Mouse (Mus musculus) ES-Bruce4 (cell line): ENCODE results near the gene Rnf25. TPM values are rescaled to one million over a fixed set of nuclear protein-coding genes. Genes with fewer than 3 reads are reported as not detected.
A peak's percentile ranks its signal among the peaks of the same experiment; 100 is the strongest.

Experiments
- H3K27ac ChIP-seq: 2 replicates; pipeline ENCODE4 v1.5.1; 2012; ENCODE audit warnings: low read length, inconsistent platforms; ENCODE audit not compliant: insufficient read depth
- H3K27me3 ChIP-seq: 2 replicates; pipeline ENCODE4 v1.6.1; 2012; ENCODE audit warnings: mild to moderate bottlenecking, low read length, inconsistent platforms; ENCODE audit not compliant: control insufficient read depth, poor library complexity, insufficient read depth, severe bottlenecking
- H3K36me3 ChIP-seq: 2 replicates; pipeline ENCODE4 v1.6.1; 2012; ENCODE audit warnings: inconsistent platforms, mild to moderate bottlenecking, low read length, moderate library complexity; ENCODE audit not compliant: control insufficient read depth, poor library complexity, insufficient read depth, severe bottlenecking
- H3K4me1 ChIP-seq: one replicate; pipeline ENCODE4 v1.8.1; 2011; ENCODE audit warnings: low read length; ENCODE audit not compliant: control insufficient read depth, insufficient read depth
- H3K4me3 ChIP-seq: 2 replicates; pipeline ENCODE4 v1.5.1; 2011; ENCODE audit warnings: low read depth, mild to moderate bottlenecking, low read length
- H3K9ac ChIP-seq: 2 replicates; pipeline ENCODE4 v1.6.1; 2012; ENCODE audit warnings: low read depth, mild to moderate bottlenecking, inconsistent platforms; ENCODE audit not compliant: poor library complexity, severe bottlenecking
- H3K9me3 ChIP-seq: replicated peaks from 2 replicates; pipeline ENCODE4 v1.6.1; 2012; ENCODE audit warnings: mild to moderate bottlenecking, low read length, inconsistent platforms; ENCODE audit not compliant: control insufficient read depth, poor library complexity, insufficient read depth, severe bottlenecking
- CTCF ChIP-seq: IDR thresholded peaks from one replicate; pipeline ENCODE4 v1.8.1; 2011; ENCODE audit warnings: low read depth, low read length
- EP300 ChIP-seq: IDR thresholded peaks from 2 replicates; pipeline ENCODE4 v1.6.1; 2011; ENCODE audit warnings: low read depth, low read length; ENCODE audit not compliant: insufficient read depth
- POLR2A ChIP-seq: IDR thresholded peaks from one replicate; pipeline ENCODE4 v1.8.1; 2011; ENCODE audit warnings: low read length; ENCODE audit not compliant: insufficient read depth
- polyA plus RNA-seq: library from polyadenylated mRNA; stranded (reverse); fragments of >200 nt; gene quantifications from 2 replicates; pipeline ENCODE4 v1.2.4, GENCODE M21; 2011; ENCODE audit warnings: low read depth; ENCODE audit not compliant: missing spikeins, insufficient read depth, insufficient read length

Gene Rnf25
- polyA plus RNA-seq, 1 experiment = 39.6 TPM

GRCm38 (mm10) chr1:74624183-74624582, 23.0 kb upstream of the Rnf25 start:
- Histone ChIP-seq H3K9ac (no peak overlapping the region), H3K4me1 (no peaks in the 10 kb centered on the region), H3K9me3 (no peaks in the 10 kb centered on the region), H3K4me3 (no peak overlapping the region), H3K36me3 (no peaks in the 10 kb centered on the region), H3K27ac (no peak overlapping the region), H3K27me3 (no peaks in the 10 kb centered on the region)
- TF ChIP-seq EP300 (no peak), CTCF (no peak), POLR2A (no peak)

- Histone ChIP-seq H3K4me3 (peak overlapping the region; percentile 99), H3K36me3 (peaks cover 20% of the 10 kb centered on the region), H3K9me3 (no peaks in the 10 kb centered on the region), H3K4me1 (no peaks in the 10 kb centered on the region), H3K27me3 (no peaks in the 10 kb centered on the region), H3K27ac (no peak overlapping the region), H3K9ac (peak overlapping the region; percentile 64)
- TF ChIP-seq CTCF = no peak
- TF ChIP-seq EP300 = no peak
- TF ChIP-seq POLR2A = no peak
Measured at GRCm38 (mm10) chr1:74600501-74601266, 513 bp downstream of the Rnf25 start.

GRCm38 (mm10) chr1:74594434-74594833, 6.8 kb downstream of the Rnf25 start:
- Histone ChIP-seq H3K36me3 (peaks cover 46% of the 10 kb centered on the region), H3K4me3 (no peak overlapping the region), H3K27ac (no peak overlapping the region), H3K9me3 (no peaks in the 10 kb centered on the region), H3K27me3 (no peaks in the 10 kb centered on the region), H3K4me1 (no peaks in the 10 kb centered on the region), H3K9ac (no peak overlapping the region)
- TF ChIP-seq EP300 = no peak

- Histone ChIP-seq H3K4me1 (no peaks in the 10 kb centered on the region), H3K27ac (no peak within 1 kb of the TSS), H3K36me3 (peaks cover 2% of the 10 kb centered on the region), H3K9ac (peak within 1 kb of the TSS; percentile 74), H3K27me3 (no peaks in the 10 kb centered on the region), H3K4me3 (peak within 1 kb of the TSS; percentile 97), H3K9me3 (no peaks in the 10 kb centered on the region)
- no peak for TF ChIP-seq POLR2A
- no peak for TF ChIP-seq EP300
- TF ChIP-seq CTCF = no peak
Measured at GRCm38 (mm10) chr1:74587773-74588445, 13.3 kb downstream of the Rnf25 start, which contains the start of the genes Zfp142 and Bcs1l. Gene Zfp142, minus strand, starts transcription at chr1:74588246. Gene Bcs1l, plus strand, starts transcription at chr1:74588289.

- TF ChIP-seq CTCF = no peak
- TF ChIP-seq EP300 = no peak
- TF ChIP-seq POLR2A = no peak
- H3K36me3 ChIP-seq = peaks cover 2% of the 10 kb centered on the region
- H3K9me3 ChIP-seq = no peaks in the 10 kb centered on the region
- peak overlapping the region; percentile 74 for H3K9ac ChIP-seq
- H3K27ac ChIP-seq = no peak overlapping the region
- H3K4me3 ChIP-seq = peak overlapping the region; percentile 97
- H3K4me1 ChIP-seq = no peaks in the 10 kb centered on the region
- no peaks in the 10 kb centered on the region for H3K27me3 ChIP-seq
Measured at GRCm38 (mm10) chr1:74587233-74587772, 13.9 kb downstream of the Rnf25 start.
